Mouse (Mus musculus) intestine, postnatal 0 days (tissue): Measurements from ENCODE around the gene Stk38. TPM values are rescaled to one million over a fixed set of nuclear protein-coding genes. Genes with fewer than 3 reads are reported as not detected.

ENCODE experiments used
- ATAC-seq: fragments of 200-750 bp; cut with Nextera tagmentation; 2 replicates; pipeline ENCODE4 v1.8.0; 2017; ENCODE audit warnings: mild to moderate bottlenecking, moderate TSS enrichment, moderate library complexity
- H3K27ac ChIP-seq: fragments of 300-500 bp; sonication (generic); 2 replicates; pipeline ENCODE4 v1.5.1; 2014; ENCODE audit warnings: mild to moderate bottlenecking, low read depth, low read length, moderate library complexity
- H3K27me3 ChIP-seq: fragments of 300-500 bp; sonication (generic); replicated peaks from 2 replicates; pipeline ENCODE4 v1.6.1; 2014; ENCODE audit warnings: low read length, mixed read lengths; ENCODE audit not compliant: control insufficient read depth, insufficient read depth
- H3K36me3 ChIP-seq: fragments of 300-500 bp; sonication (generic); 2 replicates; pipeline ENCODE4 v1.6.1; 2014; ENCODE audit warnings: mild to moderate bottlenecking, moderate library complexity; ENCODE audit not compliant: control insufficient read depth, insufficient read depth
- H3K4me1 ChIP-seq: fragments of 300-500 bp; sonication (generic); replicated peaks from 2 replicates; pipeline ENCODE4 v1.6.1; 2014; ENCODE audit warnings: antibody characterized with exemption, low read length, mixed read lengths; ENCODE audit not compliant: control insufficient read depth, insufficient read depth
- H3K4me2 ChIP-seq: fragments of 300-500 bp; sonication (generic); replicated peaks from 2 replicates; pipeline ENCODE4 v1.6.1; 2014; ENCODE audit warnings: low read depth, mild to moderate bottlenecking, moderate library complexity
- H3K4me3 ChIP-seq: fragments of 300-500 bp; sonication (generic); 2 replicates; pipeline ENCODE4 v1.5.1; 2014; ENCODE audit warnings: low read depth, low read length
- H3K9ac ChIP-seq: fragments of 300-500 bp; sonication (generic); 2 replicates; pipeline ENCODE4 v1.6.1; 2014; ENCODE audit warnings: mild to moderate bottlenecking, low read depth, low read length
- H3K9me3 ChIP-seq: fragments of 300-500 bp; sonication (generic); 2 replicates; pipeline ENCODE4 v1.6.1; 2016; ENCODE audit warnings: mixed run types; ENCODE audit not compliant: control insufficient read depth
- CTCF ChIP-seq: sonication (generic); IDR thresholded peaks from 2 replicates; pipeline ENCODE4 v1.5.1; 2016; ENCODE audit warnings: low read depth, mild to moderate bottlenecking, control low read depth, antibody characterized with exemption, moderate library complexity
- WGBS: fragments of 180-500 bp; shearing (Covaris S2); extraction: QIAGEN DNeasy Blood & Tissue Kit; methylation state at CpG from one replicate; pipeline ENCODE4 v1.1.7; 2014; 5-methylcytosine and 5-hydroxymethylcytosine counted together
- polyA plus RNA-seq: library from polyadenylated mRNA; unstranded; fragments of >200 nt; fragmentation: Nextera tagmentation; extraction: Ambion mirVana; gene quantifications from 2 replicates; pipeline ENCODE4 v1.2.1, GENCODE M21; 2015

Gene Stk38
- polyA plus RNA-seq, 1 experiment from 2014 or later: 51.5 TPM

DNA sequence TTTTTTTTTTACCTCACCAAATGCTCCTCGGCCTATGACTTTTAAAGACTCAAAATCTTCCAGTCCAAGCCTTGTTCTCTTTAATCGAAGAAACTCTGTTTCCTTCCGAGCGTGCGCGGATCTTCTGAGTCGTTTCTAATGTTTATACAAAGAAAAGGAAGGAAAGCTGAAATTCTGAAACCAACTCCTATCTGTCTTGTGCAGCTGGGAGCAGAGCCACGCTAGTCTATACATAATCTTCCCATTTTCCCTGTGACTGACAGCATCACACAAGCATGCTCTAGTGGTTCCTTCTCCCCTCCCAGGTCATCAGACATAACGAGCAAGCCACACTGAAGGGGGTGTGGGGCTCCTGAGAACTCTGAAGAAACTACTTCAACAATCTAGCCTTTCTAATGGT is 16.5 kb downstream of the Stk38 start:
- TF ChIP-seq CTCF: no peak
- Histone ChIP-seq H3K9ac (no peak overlapping the region), H3K36me3 (peaks cover 43% of the 10 kb centered on the region)

GRCm38 (mm10) chr17:28990060-28990459 is 17.7 kb downstream of the Stk38 start:
- peaks cover 46% of the 10 kb centered on the region for H3K36me3 ChIP-seq
- 53% methylated on average over 4 of the region's 4 CpGs for WGBS

More for the DNA sequence above, 16.5 kb downstream of the Stk38 start:
- WGBS: 71% methylated on average over 9 of the region's 9 CpGs
- H3K9me3 ChIP-seq: no peaks in the 10 kb centered on the region
- H3K4me3 ChIP-seq: no peak overlapping the region
- H3K27me3 ChIP-seq: no peaks in the 10 kb centered on the region
- no peak overlapping the region for H3K4me2 ChIP-seq
- H3K27ac ChIP-seq: no peak overlapping the region
- no peak for ATAC-seq
- no peaks in the 10 kb centered on the region for H3K4me1 ChIP-seq

GRCm38 (mm10) chr17:28988996-28989395 is 18.8 kb downstream of the Stk38 start:
- Histone ChIP-seq H3K27me3 (no peaks in the 10 kb centered on the region), H3K4me2 (no peak overlapping the region), H3K9me3 (no peaks in the 10 kb centered on the region), H3K4me3 (no peak overlapping the region), H3K9ac (no peak overlapping the region), H3K36me3 (peaks cover 55% of the 10 kb centered on the region), H3K4me1 (no peaks in the 10 kb centered on the region), H3K27ac (no peak overlapping the region)
- no peak for TF ChIP-seq CTCF
- ATAC-seq: no peak
- 83% methylated on average over 3 of the region's 3 CpGs for WGBS

More at GRCm38 (mm10) chr17:28990060-28990459, 17.7 kb downstream of the Stk38 start:
- no peak overlapping the region for H3K4me2 ChIP-seq
- no peak overlapping the region for H3K27ac ChIP-seq
- no peak overlapping the region for H3K9ac ChIP-seq
- no peaks in the 10 kb centered on the region for H3K27me3 ChIP-seq
- no peak overlapping the region for H3K4me3 ChIP-seq
- no peak for ATAC-seq
- H3K9me3 ChIP-seq: no peaks in the 10 kb centered on the region
- no peaks in the 10 kb centered on the region for H3K4me1 ChIP-seq
- TF ChIP-seq CTCF: no peak

DNA sequence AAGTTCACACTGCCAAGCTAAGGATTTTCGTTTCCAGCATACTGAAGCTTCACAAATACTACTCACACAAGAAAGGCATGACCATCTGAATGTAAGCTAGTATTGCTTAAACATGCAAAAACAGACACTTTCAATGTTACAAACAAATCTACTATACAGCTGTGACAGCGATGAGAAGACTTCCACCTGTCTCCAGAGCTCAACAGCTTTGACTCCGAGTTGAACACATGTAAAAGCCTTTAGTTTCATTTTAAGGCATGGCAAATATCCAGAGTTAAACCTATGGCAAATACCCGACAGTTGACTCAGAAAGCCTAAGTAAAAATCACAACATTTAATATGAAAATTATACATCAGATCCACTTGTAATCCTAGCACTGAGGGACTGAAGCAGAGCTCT is 19.5 kb downstream of the Stk38 start:
- 58% methylated on average over 4 of the region's 4 CpGs for WGBS
- no peak for TF ChIP-seq CTCF
- no peak for ATAC-seq
- Histone ChIP-seq H3K27ac (no peak overlapping the region), H3K36me3 (peaks cover 62% of the 10 kb centered on the region), H3K4me3 (no peak overlapping the region), H3K9ac (no peak overlapping the region), H3K4me2 (no peak overlapping the region), H3K27me3 (no peaks in the 10 kb centered on the region), H3K4me1 (no peaks in the 10 kb centered on the region), H3K9me3 (no peaks in the 10 kb centered on the region)

- Histone ChIP-seq H3K9ac (no peak overlapping the region), H3K4me2 (no peak overlapping the region), H3K27me3 (no peaks in the 10 kb centered on the region), H3K4me3 (no peak overlapping the region), H3K36me3 (peaks cover 66% of the 10 kb centered on the region), H3K9me3 (no peaks in the 10 kb centered on the region), H3K27ac (no peak overlapping the region), H3K4me1 (no peaks in the 10 kb centered on the region)
- 66% methylated on average over 4 of the region's 4 CpGs for WGBS
- ATAC-seq: no peak
- peak; percentile 88 for TF ChIP-seq CTCF
Measured at GRCm38 (mm10) chr17:28987713-28988112, 20.1 kb downstream of the Stk38 start.

DNA sequence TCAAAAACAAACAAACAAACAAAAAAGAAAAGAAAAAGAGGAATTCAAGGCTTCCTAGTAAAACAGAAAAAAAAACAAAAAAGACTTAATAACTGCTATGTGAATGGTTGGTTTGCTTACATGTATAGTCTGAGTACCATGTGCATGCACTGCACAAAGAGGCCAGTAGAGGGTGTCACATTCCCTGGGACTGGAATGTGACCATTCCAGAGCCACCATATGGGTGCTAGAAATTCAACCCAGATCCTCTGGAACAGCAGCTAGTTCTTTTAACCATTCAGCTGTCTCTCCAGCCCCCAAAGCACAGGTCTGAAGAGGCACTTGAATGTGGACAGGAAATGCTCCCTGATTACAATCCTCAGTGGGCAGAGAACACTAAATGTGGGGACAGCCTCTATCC is 21.0 kb downstream of the Stk38 start:
- H3K36me3 ChIP-seq: peaks cover 75% of the 10 kb centered on the region
- no peak overlapping the region for H3K27ac ChIP-seq
- ATAC-seq: no peak
- no peaks in the 10 kb centered on the region for H3K27me3 ChIP-seq
- no peaks in the 10 kb centered on the region for H3K4me1 ChIP-seq
- no peak overlapping the region for H3K4me2 ChIP-seq
- H3K4me3 ChIP-seq: no peak overlapping the region
- peak; percentile 71 for TF ChIP-seq CTCF
- H3K9ac ChIP-seq: no peak overlapping the region
- no peaks in the 10 kb centered on the region for H3K9me3 ChIP-seq
